Mouse (Mus musculus): ENCODE results near the gene Tstd2. TPM values are rescaled to one million over a fixed set of nuclear protein-coding genes. Genes with fewer than 3 reads are reported as not detected.

The Tstd2 gene
- total RNA-seq, 2 experiments from 2014 or later = 8.4 to 9.6 TPM

DNA sequence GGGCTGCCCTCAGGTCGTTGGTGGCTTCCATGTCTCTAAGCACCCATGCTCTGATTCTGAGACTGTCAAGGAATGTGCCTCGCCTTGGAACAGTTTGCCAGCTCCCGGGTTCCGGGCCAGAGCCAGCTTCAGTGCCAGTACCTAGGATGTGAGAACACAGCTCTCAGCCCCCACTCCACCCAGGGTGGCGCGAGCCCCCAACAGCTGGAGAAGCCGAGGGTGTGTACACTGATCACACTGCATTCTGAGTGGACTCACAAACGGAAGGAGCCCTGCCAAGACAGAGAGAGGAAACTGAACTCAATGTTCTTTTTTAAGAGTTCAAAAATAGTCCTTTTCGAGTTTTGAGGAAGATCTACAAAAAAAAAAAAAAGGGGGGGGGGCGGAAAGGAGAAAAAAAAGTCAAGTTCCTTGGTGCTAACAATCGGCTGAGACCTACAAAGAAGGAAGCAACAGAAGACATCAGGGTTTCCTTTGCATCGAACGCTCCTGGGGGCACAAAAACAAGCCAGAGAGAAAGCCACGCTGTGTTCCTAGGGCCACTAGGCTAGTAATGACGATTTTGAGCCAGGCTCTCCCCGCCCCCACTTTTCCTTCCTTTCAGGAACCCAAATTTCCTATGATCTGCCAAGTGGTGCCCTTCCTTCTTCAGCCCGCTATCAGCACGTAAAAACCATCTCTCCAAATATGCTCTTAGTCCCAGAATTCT, 51.6 kb downstream of the Tstd2 start:
- no peak for ATAC-seq (replicated peaks; ENCODE audit: low FRiP score, poor library complexity, severe bottlenecking)

DNA sequence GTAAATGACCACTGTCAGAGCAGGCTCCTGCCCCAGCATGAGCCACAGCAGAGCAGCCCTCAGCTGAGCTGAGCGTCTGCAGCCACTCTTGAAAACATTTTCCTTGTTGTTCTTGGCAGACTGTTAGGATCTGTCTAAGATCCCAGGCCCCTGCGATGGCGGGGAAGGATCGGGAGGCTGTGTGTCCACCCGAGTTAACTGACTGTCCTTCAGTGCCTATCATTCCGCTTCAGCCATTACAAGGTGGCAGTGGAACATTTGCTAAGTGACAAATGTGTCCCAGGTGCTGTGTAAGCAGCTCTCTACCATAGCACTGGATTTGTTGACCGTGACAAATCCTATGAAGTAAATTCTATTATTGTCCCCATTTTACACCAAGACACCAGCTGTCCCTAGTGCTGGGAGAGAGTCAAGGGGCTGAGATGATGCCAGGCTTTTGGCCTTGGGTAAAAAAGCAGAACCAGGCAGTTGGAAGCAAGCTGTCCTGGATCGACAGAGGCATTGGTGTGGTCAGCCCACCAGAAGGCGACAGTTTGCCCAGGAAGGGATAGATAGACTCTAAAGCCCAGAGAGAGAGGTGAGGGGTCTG, 53.2 kb downstream of the Tstd2 start:
- ATAC-seq (replicated peaks; ENCODE audit: low FRiP score, poor library complexity, severe bottlenecking) = no peak

DNA sequence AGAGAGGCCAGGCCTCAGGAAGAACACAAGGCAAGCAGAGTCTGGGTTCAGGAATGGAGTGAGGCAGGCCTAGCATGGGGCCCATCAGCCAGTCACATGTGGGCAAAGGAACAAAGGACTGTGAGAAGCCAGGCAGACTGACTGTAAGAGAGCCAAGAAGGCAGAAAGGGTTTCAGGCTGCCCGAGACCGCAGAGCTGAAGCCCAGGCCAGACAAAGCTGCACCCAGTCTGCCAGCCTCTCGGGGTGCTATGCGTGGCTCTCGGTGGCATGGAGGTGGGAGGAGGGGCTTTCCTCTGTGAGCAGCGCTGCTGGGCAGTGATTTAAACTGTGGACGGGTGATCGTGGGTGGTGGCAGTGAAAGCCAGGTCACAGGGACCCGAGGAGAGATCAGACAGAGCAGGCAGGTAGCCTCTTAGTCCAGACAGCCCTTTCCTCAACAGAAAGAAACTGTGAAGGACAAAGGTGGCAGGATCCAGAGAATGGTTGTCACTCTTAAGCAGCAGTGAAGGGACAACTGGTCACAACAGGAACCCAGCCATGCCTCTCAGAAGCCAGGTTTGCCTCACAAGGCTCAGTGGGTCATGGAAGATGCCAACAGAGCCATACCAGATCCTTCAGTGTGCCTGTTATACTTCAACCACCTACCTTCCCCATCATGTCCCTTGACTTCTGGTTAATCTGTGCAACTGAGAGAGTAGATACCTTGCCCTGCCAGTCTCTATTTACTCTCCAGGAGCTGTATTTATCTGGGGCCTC, 53.9 kb downstream of the Tstd2 start:
- ATAC-seq (replicated peaks; ENCODE audit: low FRiP score, poor library complexity, severe bottlenecking) = no peak

DNA sequence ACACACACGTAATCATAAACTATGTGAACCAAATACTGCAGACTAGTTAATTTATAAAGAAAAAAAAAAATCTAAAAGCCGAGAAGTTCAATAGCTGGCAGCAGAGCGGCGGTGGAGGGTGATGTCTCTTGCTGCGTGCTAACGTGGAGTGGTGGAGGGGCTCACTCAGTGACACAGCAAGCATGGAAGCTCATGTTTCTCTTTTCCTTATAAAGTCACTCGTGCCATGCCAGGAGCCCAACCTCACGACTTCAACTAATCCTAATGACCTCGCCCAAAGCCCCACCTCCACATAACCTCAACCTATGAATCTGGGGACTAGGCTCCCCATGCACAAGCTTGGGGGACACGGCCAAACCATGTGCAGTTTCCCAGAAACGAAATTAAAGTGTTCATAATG, 55.9 kb downstream of the Tstd2 start:
- no peak for ATAC-seq (replicated peaks; ENCODE audit: low FRiP score, poor library complexity, severe bottlenecking)

DNA sequence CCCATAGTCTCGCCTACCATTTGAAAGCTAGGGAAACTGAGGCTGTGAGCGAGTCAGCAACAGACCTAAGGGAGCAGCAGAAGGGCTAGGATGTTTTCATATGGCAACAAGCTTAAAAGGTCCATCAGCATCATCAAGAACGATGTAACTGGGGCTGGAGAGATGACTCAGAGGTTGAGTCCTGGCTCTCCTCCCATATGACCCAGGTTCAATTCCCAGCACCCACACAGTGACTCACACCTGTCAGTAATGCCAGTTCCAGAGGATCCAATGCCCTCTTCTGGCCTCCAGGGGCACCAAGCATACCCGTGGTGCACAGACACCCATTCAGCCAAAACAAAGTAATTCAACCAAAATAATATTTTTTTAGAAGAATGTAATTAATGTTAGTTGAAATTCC, 58.2 kb downstream of the Tstd2 start:
- no peak for ATAC-seq (replicated peaks; ENCODE audit: low FRiP score, poor library complexity, severe bottlenecking)

DNA sequence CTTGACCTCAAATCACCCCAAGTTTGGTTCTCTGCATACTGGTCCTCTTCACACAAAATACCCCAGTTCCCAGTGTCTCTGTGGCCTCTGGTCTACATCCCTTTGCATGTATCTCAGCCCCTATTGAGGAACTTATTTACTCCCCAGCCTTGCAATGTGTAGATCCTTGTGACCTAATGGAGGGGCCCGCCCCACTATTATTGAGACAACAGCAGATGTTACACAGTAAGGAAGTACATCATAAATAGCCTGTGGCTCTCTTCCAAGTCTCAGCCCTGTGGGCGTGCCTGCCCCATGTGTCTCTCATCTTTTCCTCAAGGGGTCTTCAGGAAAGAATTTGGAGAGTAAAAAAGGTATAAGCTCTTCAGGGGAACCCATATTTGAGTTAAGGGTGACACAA, 61.6 kb downstream of the Tstd2 start:
- no peak for ATAC-seq (replicated peaks; ENCODE audit: low FRiP score, poor library complexity, severe bottlenecking)

DNA sequence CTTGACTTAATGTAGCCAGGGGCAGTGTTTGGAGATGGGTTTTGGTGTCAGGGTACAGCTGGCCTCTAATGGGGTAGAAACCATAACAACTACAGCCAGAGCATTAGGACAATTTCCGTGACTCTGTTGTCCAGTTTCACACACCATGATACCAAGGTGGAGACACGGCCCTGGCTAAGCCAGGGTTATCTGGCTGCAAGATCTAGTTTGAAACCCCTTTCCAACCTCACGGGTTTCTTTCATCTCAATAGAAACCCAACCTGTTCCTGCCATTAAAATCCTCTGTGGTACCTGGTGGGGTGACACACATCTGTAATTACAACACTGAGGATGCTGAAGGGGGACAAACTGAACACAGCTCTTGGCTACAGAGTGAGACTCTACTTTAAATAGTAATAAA, 62.8 kb downstream of the Tstd2 start:
- no peak for ATAC-seq (replicated peaks; ENCODE audit: low FRiP score, poor library complexity, severe bottlenecking)

DNA sequence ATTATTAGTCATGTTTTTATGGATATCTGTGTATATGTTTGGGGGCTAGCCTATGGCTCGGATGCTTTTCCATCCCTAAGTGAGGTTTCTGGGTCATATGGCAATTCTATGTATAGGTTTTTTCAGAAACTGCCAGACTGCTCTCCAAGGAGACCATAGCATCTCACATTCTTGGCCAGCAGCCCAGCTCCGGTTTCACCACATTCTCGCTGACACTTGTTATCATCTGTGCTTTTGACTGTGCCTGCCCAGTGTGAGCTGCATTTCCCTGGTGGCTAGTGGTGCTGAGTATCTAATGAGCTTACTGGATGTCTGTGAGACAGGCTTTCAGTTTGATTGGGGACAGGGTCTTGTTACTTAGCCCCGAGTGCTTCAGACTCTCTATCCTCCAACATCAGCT, 64.8 kb downstream of the Tstd2 start:
- no peak for ATAC-seq (replicated peaks; ENCODE audit: low FRiP score, poor library complexity, severe bottlenecking)

DNA sequence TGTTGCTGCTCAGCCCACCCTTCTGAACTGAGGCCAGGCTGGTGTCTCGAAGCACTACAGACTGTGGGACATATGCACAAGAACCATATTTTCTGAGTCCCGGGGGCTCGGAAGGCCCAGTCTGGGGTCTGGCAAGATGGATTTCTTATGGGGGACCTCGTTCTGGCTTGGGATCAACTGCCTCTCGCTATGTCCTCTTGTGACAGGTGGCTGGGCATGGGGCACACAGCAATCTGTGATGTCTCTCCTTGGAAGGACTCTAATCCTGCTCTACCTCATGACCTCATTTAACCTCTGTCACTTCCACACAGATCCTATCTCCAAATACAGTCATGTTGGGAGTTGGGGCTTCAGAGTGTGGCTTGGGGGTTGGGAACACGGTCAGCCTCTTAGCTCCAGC, 65.9 kb downstream of the Tstd2 start:
- ATAC-seq (replicated peaks; ENCODE audit: low FRiP score, poor library complexity, severe bottlenecking) = no peak

DNA sequence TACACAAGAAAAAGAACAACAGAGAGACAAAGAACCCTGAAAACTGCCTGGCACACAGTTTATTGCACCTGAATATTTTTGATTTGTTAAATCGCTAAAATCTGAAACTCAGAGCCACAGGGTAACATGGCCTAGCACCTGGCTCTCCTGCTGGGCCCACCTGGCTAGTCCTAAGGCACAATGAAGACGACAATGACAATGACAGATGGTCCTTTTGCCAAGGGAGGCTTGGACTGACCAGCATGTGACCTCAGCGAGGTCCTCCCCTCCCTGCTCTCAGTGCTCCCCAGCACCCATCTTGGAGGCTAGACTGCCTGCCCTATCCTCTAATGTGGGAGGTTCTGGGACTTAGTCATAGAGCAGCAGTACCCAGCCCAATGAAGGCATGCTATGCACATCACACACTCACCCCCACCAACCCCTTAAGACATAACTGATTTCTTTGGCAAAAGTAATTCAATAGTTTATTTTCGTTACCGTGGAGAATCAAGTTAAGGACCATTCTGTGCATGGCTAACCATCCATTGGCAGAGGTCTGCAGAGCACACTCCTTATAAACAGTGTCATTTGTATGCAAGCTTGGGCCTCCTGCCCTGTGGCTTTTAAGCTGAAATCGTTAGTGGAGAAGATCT, 68.5 kb downstream of the Tstd2 start:
- ATAC-seq (replicated peaks; ENCODE audit: low FRiP score, poor library complexity, severe bottlenecking) = no peak

DNA sequence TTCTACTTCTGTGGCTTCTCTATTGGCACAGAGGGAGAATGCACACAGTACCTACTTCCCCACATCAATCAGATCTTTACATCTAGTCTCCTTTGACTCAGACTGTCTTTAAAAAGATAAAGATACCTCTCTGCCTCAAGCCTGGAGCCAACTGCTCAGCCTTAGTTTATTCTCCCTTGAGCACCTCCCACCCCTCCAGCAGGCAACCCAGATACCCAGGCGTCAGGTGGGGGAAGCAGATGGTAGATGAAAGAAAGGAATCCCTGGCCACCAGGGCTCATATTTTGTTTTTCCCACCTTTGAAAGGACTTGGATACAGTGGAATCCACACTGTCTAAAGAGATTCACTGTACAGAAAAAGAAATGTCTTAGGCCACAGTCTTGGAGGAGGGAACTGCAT, 69.9 kb downstream of the Tstd2 start:
- no peak for ATAC-seq (replicated peaks; ENCODE audit: low FRiP score, poor library complexity, severe bottlenecking)

DNA sequence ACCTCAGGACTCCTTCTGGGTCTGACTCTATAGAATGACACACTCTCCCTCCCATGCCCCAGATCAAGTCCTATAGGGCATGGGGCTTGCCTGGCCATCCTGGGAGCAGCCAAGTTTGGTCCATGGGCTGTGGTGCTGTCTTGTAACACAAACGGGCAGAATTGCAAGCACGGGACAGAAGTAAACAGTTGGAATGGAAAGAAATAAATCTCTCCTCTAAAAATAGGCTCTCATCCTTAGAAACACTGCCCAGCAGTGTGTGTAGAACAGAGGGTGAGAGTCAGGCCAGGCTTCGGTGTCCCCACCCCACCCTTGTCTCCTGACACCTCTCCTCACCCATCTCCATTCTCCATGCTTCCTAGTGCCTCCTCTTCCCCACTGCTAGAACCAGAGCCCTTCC, 70.4 kb downstream of the Tstd2 start:
- ATAC-seq (replicated peaks; ENCODE audit: low FRiP score, poor library complexity, severe bottlenecking) = no peak

DNA sequence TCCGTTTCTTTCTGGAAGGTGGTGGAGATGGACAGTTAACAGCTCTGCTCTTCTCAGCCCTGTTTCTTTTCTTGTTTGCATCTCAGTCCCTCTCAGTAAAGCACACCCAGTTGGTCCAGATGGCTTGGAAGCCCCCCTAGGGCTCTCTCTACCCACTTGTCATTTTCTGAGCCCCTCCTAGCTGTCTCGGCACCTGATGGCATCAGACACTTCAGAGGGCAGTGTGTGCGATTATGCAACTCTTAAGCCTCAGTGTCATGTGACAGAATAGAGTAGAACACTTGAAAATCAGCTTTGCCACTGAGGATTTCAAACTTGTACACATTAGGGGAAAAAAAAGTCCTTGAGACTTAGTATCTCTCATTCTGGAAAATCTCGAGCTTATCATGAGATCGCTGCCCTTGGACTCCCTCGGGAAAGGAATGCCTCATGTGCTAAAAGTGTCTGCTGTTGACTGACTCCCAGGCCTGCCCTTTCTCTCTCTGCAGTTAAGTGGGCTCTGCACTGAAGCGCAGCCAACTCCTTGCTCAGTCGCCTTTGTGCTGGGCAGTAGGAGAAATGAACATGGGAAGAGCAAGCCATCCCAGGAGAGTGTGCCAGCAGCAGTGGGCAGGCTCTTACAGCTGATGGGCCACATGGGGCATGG, 72.7 kb downstream of the Tstd2 start:
- ATAC-seq (replicated peaks; ENCODE audit: low FRiP score, poor library complexity, severe bottlenecking) = no peak

DNA sequence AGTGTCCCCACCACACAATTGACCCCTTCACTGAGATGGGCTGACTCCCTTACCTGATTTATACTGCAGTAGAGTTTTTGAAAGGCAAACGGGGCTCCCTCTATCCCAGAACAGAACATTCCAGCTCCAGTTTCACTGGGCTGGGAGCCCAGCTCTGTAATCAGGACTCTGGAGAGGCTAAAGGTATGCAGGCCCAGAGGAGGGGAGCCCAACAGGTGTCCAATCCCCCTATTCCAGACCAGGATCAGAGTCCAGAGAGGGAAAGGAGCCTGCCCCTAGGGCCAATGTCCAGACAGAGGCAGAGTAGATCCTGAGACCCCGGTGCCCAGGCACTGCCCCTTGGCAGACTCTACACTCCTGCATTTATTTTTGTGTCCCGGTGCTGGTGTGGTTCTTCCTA, 73.5 kb downstream of the Tstd2 start:
- ATAC-seq (replicated peaks; ENCODE audit: low FRiP score, poor library complexity, severe bottlenecking) = no peak

Other genes with a start within 250 kb of the Tstd2 start
- gene Ccdc180, start 248.4 kb downstream of the Tstd2 start, total RNA-seq (2015; ENCODE audit: low replicate concordance) = not detected in 2 replicates
- 0.23 TPM in 1 of 2 replicates, not detected in the other for gene Ccdc180, start 248.4 kb downstream of the Tstd2 start, total RNA-seq (2017; ENCODE audit: low replicate concordance)
- gene Tdrd7, start 173.4 kb downstream of the Tstd2 start, total RNA-seq (2015; ENCODE audit: low replicate concordance) = 38.1 and 45.8 TPM in 2 replicates
- gene Tdrd7, start 173.4 kb downstream of the Tstd2 start, total RNA-seq (2017; ENCODE audit: low replicate concordance) = 8.7 and 10.7 TPM in 2 replicates
- gene Tmod1, start 99.8 kb downstream of the Tstd2 start, total RNA-seq (2015; ENCODE audit: low replicate concordance) = 258 and 260 TPM in 2 replicates
- 189 and 234 TPM in 2 replicates for gene Tmod1, start 99.8 kb downstream of the Tstd2 start, total RNA-seq (2017; ENCODE audit: low replicate concordance)
- 46.9 and 65.2 TPM in 2 replicates for gene Ncbp1, start 81 bp downstream of the Tstd2 start, total RNA-seq (2015; ENCODE audit: low replicate concordance)
- gene Ncbp1, start 81 bp downstream of the Tstd2 start, total RNA-seq (2017; ENCODE audit: low replicate concordance) = 55.1 and 78.8 TPM in 2 replicates
- gene Xpa, start 57.6 kb upstream of the Tstd2 start, total RNA-seq (2015; ENCODE audit: low replicate concordance) = 7.9 and 25.6 TPM in 2 replicates
- 7.3 and 20.7 TPM in 2 replicates for gene Xpa, start 57.6 kb upstream of the Tstd2 start, total RNA-seq (2017; ENCODE audit: low replicate concordance)
- gene Foxe1, start 204.9 kb upstream of the Tstd2 start, total RNA-seq (2015; ENCODE audit: low replicate concordance) = not detected in 2 replicates
- not detected in 2 replicates for gene Foxe1, start 204.9 kb upstream of the Tstd2 start, total RNA-seq (2017; ENCODE audit: low replicate concordance)